Mouse (Mus musculus) forebrain, embryonic 14.5 days (tissue): Measurements from ENCODE around the gene Baz1b. TPM values are rescaled to one million over a fixed set of nuclear protein-coding genes. Genes with fewer than 3 reads are reported as not detected.
A peak's percentile ranks its signal among the peaks of the same experiment; 100 is the strongest.

Source experiments
- ATAC-seq: fragments of 200-750 bp; cut with Nextera tagmentation; 2 replicates; pipeline ENCODE4 v1.8.0; 2017; ENCODE audit warnings: mild to moderate bottlenecking, moderate library complexity
- DNase-seq: peaks from one replicate; pipeline ENCODE4 v3.0.0-alpha.2; 2015; ENCODE audit warnings: low spot score
- H3K27ac ChIP-seq: fragments of 300-500 bp; sonication (generic); 2 replicates; pipeline ENCODE4 v1.5.1; 2014; ENCODE audit warnings: low read depth, mild to moderate bottlenecking, control low read depth, low read length, moderate library complexity
- H3K27me3 ChIP-seq: fragments of 300-500 bp; sonication (generic); replicated peaks from 2 replicates; pipeline ENCODE4 v1.6.1; 2014; ENCODE audit warnings: low read length, control low read depth, mixed read lengths; ENCODE audit not compliant: control insufficient read depth, insufficient read depth
- H3K36me3 ChIP-seq: fragments of 300-500 bp; sonication (generic); 2 replicates; pipeline ENCODE4 v1.6.1; 2014; ENCODE audit warnings: low read length, control low read depth; ENCODE audit not compliant: control insufficient read depth, insufficient read depth
- H3K4me1 ChIP-seq: fragments of 300-500 bp; sonication (generic); 2 replicates; pipeline ENCODE4 v1.6.1; 2014; ENCODE audit warnings: antibody characterized with exemption, low read length, control low read depth; ENCODE audit not compliant: control insufficient read depth, insufficient read depth
- H3K4me2 ChIP-seq: fragments of 300-500 bp; sonication (generic); 2 replicates; pipeline ENCODE4 v1.6.1; 2014; ENCODE audit warnings: mild to moderate bottlenecking, control low read depth, low read length
- H3K4me3 ChIP-seq: fragments of 300-500 bp; sonication (generic); 2 replicates; pipeline ENCODE4 v1.5.1; 2014; ENCODE audit warnings: low read depth, low read length, control low read depth
- H3K9ac ChIP-seq: fragments of 300-500 bp; sonication (generic); 2 replicates; pipeline ENCODE4 v1.6.1; 2014; ENCODE audit warnings: mild to moderate bottlenecking, low read length, control low read depth, moderate library complexity
- H3K9me3 ChIP-seq: fragments of 300-500 bp; sonication (generic); replicated peaks from 2 replicates; pipeline ENCODE4 v1.6.1; 2016; ENCODE audit warnings: low read length, control low read depth, mixed read lengths; ENCODE audit not compliant: control insufficient read depth
- WGBS: fragments of 180-500 bp; shearing (Covaris S2); extraction: QIAGEN DNeasy Blood & Tissue Kit; methylation state at CpG from one replicate; pipeline ENCODE4 v1.1.7; 2014; 5-methylcytosine and 5-hydroxymethylcytosine counted together
- polyA plus RNA-seq: library from polyadenylated mRNA; unstranded; fragments of >200 nt; fragmentation: Nextera tagmentation; extraction: Ambion mirVana; gene quantifications from 2 replicates; pipeline ENCODE4 v1.2.1, GENCODE M21; 2014

Gene Baz1b
- polyA plus RNA-seq, 1 experiment from 2014 or later = 35.5 TPM

GRCm38 (mm10) chr5:135185016-135185415, 2.0 kb upstream of the Baz1b start:
- Histone ChIP-seq H3K27me3 (no peaks in the 10 kb centered on the region), H3K36me3 (peaks cover 36% of the 10 kb centered on the region), H3K4me2 (no peak overlapping the region), H3K4me3 (no peak overlapping the region), H3K9ac (no peak overlapping the region), H3K9me3 (no peaks in the 10 kb centered on the region), H3K4me1 (peaks cover 17% of the 10 kb centered on the region), H3K27ac (no peak overlapping the region)
- DNase-seq (no peak), ATAC-seq (no peak)
- 96% methylated on average over 3 of the region's 3 CpGs for WGBS

GRCm38 (mm10) chr5:135185596-135185995, 1.5 kb upstream of the Baz1b start:
- ATAC-seq = no peak

DNA sequence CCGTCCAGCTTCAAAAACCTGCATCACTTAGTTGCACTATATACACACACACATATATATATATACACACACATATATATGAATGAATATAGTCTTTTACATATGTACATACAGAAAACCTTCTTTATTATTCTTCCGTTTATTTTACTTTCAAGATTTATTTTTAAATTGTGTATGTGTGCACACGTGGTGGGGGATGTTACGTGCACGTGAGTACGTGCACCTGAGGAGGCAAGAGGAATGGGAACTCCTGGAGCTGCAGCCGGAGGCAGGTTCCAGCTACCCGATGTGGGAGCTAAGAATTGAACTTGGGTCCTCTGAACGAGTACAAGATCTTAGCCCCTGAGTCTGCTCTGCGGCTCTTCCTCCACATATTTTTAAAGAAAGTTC, 838 bp upstream of the Baz1b start:
- Histone ChIP-seq H3K9ac (peak overlapping the region; percentile 54), H3K4me3 (peak overlapping the region; percentile 98), H3K4me2 (peak overlapping the region; percentile 51), H3K27me3 (no peaks in the 10 kb centered on the region), H3K9me3 (no peaks in the 10 kb centered on the region), H3K27ac (peak overlapping the region; percentile 95), H3K4me1 (peaks cover 18% of the 10 kb centered on the region), H3K36me3 (peaks cover 24% of the 10 kb centered on the region)
- WGBS = 21% methylated on average over 10 of the region's 10 CpGs
- no peak for DNase-seq
- peak; percentile 13 for ATAC-seq

More at GRCm38 (mm10) chr5:135185596-135185995, 1.5 kb upstream of the Baz1b start:
- Histone ChIP-seq H3K4me2 (no peak overlapping the region), H3K9ac (no peak overlapping the region), H3K36me3 (peaks cover 31% of the 10 kb centered on the region), H3K4me3 (no peak overlapping the region), H3K9me3 (no peaks in the 10 kb centered on the region), H3K27me3 (no peaks in the 10 kb centered on the region), H3K27ac (no peak overlapping the region), H3K4me1 (peaks cover 18% of the 10 kb centered on the region)
- 32% methylated on average over 3 of the region's 3 CpGs for WGBS
- DNase-seq = no peak

- H3K4me2 ChIP-seq = peak overlapping the region; percentile 71
- H3K4me3 ChIP-seq = peak overlapping the region; percentile 98
- peak; percentile 64 for ATAC-seq
- no peaks in the 10 kb centered on the region for H3K27me3 ChIP-seq
- DNase-seq = peak; percentile 41
- H3K9ac ChIP-seq = peak overlapping the region; percentile 97
- WGBS = under 1% methylated on average over 99 of the region's 102 CpGs
- peaks cover 18% of the 10 kb centered on the region for H3K4me1 ChIP-seq
- H3K9me3 ChIP-seq = no peaks in the 10 kb centered on the region
- H3K36me3 ChIP-seq = peaks cover 14% of the 10 kb centered on the region
- H3K27ac ChIP-seq = peak overlapping the region; percentile 95
Observed at GRCm38 (mm10) chr5:135187349-135188213, 517 bp downstream of the Baz1b start.

DNA sequence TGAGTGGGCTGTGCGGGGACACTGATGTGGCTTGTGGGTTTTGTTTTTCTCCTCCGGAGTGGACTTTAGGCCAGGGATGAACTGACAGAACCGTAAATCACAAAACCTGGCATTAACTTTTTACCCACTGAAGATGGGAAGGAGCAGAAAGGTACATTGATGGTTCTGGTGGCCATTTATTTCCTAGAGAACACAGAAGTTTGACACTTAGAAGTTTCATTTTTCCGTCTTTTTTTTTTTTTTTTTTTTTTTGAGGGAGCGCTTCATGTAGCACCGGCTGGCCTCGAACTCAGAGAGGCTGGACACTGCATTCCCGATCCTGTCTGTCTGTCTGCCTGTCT, 1.1 kb downstream of the Baz1b start:
- under 1% methylated on average over 8 of the region's 8 CpGs for WGBS
- no peak for DNase-seq
- H3K9me3 ChIP-seq = no peaks in the 10 kb centered on the region
- no peak for ATAC-seq
- H3K27ac ChIP-seq = peak overlapping the region; percentile 95; the same call in 1 of the 2 replicates
- H3K27me3 ChIP-seq = no peaks in the 10 kb centered on the region
- peak overlapping the region; percentile 98 for H3K4me3 ChIP-seq
- H3K9ac ChIP-seq = peak overlapping the region; percentile 97
- peaks cover 18% of the 10 kb centered on the region for H3K4me1 ChIP-seq
- H3K36me3 ChIP-seq = peaks cover 14% of the 10 kb centered on the region; the same call in 1 of the 2 replicates
- peak overlapping the region; percentile 71 for H3K4me2 ChIP-seq

DNA sequence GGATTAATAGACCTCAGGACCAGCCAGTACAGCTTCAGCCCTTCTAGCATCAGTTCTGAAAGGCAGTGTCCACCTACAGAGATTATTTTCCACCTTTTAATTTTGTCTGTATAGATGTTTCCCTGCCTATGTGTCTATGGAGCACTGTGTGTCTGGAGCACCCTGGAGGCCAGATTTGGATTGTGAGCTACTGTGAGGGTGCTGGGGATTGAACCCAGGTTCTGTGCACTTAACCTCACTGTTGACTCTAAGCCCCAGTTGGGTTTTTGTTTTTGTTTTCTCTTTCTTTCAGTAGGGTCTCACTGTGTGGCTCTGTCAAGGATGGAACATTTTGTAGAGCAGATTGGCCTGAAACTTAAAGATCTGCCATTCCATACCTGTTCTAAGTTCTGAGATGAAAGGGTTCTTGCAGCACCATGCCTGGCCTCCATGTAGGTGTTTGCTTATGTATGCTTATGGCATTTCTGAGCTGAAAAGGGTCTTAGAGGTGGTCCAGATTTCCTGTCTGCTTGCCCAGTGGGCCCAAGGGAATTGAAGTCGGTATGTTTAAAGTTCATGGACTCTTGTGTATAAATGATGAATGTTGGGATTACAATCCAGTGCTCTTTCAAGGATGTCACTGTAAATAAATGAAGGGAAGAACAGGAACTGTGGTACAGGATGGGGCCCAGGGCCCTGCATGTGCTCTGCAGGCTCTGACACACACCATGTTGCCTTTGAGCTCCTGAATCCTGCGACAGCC, 2.4 kb downstream of the Baz1b start:
- H3K4me2 ChIP-seq = peak overlapping the region; percentile 71
- 75% methylated on average over 2 of the region's 2 CpGs for WGBS
- H3K4me3 ChIP-seq = peak overlapping the region; percentile 98
- peak overlapping the region; percentile 97 for H3K9ac ChIP-seq
- no peak for ATAC-seq
- DNase-seq = no peak
- no peak overlapping the region for H3K27ac ChIP-seq
- no peaks in the 10 kb centered on the region for H3K9me3 ChIP-seq
- peaks cover 18% of the 10 kb centered on the region for H3K4me1 ChIP-seq
- peaks cover 17% of the 10 kb centered on the region; the same call in 1 of the 2 replicates for H3K36me3 ChIP-seq
- no peaks in the 10 kb centered on the region for H3K27me3 ChIP-seq

DNA sequence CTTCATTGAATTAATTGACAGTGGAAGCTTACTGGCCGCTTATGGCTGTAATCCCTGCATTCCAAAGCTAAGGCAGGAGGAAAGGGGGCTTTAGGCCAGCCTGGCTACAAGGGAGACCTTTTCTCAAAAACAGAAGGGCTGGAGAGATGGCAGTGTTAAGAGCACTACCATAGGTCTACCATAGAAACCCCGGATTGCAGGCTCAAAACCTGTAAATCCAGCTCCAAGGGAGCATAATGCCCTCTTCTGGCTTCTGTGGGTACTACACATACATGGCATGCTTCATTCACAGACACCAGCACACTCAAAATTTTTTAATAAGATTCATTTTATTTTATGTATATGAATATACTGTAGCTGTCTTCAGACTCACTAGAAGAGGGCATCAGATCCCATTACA, 4.6 kb downstream of the Baz1b start:
- no peak overlapping the region for H3K9ac ChIP-seq
- DNase-seq (peak; percentile 86), ATAC-seq (no peak)
- no peak overlapping the region for H3K4me3 ChIP-seq
- no peak overlapping the region for H3K27ac ChIP-seq
- peaks cover 28% of the 10 kb centered on the region for H3K36me3 ChIP-seq
- no peaks in the 10 kb centered on the region for H3K27me3 ChIP-seq
- peaks cover 16% of the 10 kb centered on the region for H3K4me1 ChIP-seq
- 20% methylated on average over 2 of the region's 2 CpGs for WGBS
- no peak overlapping the region for H3K4me2 ChIP-seq
- no peaks in the 10 kb centered on the region for H3K9me3 ChIP-seq

DNA sequence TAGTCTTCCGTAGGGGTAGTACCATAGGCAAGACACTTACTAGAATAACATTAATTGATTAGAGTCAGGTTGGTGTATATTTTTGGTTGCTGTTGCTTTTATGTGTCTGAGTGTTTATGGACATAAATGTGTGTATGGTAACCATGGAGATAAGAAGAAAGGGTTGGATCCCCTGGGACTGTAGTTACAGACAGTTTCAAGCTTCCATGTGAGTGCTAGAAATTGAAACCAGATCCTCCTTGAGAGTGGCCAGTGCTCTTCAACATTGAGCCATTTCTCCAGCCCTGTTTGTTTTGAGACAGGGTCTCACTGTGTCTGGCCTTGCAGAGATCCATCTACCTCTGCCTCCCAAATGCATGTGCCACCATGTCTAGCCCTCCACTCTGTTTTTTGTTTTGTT, 5.4 kb downstream of the Baz1b start:
- Histone ChIP-seq H3K4me1 (peaks cover 16% of the 10 kb centered on the region), H3K4me2 (no peak overlapping the region), H3K36me3 (peaks cover 29% of the 10 kb centered on the region), H3K27me3 (no peaks in the 10 kb centered on the region), H3K9me3 (no peaks in the 10 kb centered on the region), H3K9ac (no peak overlapping the region), H3K27ac (no peak overlapping the region), H3K4me3 (no peak overlapping the region)
- 88% methylated on average over 1 of the region's 1 CpGs for WGBS
- no peak for ATAC-seq
- no peak for DNase-seq

DNA sequence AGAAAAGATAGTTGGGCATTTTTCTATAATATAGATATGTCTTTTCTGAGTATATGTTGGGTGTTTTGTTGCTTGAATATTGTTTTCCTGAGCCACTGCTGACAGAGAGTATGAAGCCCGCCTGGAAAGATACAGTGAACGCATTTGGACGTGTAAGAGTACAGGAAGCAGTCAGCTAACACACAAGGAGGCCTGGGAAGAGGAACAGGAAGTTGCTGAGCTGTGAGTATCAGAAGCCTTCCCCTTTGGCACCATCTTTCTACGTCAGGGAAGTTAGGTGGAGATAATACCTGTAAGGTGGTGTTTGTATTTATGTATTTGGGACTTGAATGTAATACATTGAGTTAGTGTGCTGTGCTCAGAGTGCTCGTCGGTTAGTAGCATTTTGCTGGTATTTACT, 9.3 kb downstream of the Baz1b start:
- 80% methylated on average over 6 of the region's 6 CpGs for WGBS
- Histone ChIP-seq H3K27ac (no peak overlapping the region), H3K4me1 (no peaks in the 10 kb centered on the region), H3K36me3 (peaks cover 55% of the 10 kb centered on the region), H3K9me3 (no peaks in the 10 kb centered on the region), H3K4me2 (no peak overlapping the region), H3K4me3 (no peak overlapping the region), H3K9ac (no peak overlapping the region), H3K27me3 (no peaks in the 10 kb centered on the region)
- DNase-seq = no peak
- ATAC-seq = no peak
